Mouse (Mus musculus) fibroblast of lung, adult 2 months (primary cell): ENCODE data around the gene Prss28.

Experiments
- DNase-seq: peaks from one replicate; pipeline ENCODE4 v3.0.0-alpha.2; 2011; ENCODE audit warnings: low read depth

Prss28 gene

DNA sequence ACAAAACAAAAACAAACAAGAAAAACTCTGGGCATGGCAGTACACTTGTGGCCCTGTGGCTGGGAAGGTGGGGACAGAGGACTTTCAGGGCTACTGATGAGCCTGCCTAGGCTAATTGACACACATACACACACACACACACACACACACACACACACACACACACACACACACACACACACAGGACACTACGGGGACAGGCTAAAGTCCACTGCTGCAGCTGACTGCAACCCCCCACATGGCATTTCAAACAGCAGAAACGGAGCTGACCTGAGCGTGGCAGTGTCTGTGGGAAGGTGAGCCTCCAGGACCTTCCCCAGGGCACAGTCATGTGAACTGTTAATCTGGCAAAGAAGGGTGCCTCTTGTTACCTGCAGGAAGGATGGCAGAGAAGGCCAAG, 33.0 kb downstream of the Prss28 start:
- DNase-seq: no peak

DNA sequence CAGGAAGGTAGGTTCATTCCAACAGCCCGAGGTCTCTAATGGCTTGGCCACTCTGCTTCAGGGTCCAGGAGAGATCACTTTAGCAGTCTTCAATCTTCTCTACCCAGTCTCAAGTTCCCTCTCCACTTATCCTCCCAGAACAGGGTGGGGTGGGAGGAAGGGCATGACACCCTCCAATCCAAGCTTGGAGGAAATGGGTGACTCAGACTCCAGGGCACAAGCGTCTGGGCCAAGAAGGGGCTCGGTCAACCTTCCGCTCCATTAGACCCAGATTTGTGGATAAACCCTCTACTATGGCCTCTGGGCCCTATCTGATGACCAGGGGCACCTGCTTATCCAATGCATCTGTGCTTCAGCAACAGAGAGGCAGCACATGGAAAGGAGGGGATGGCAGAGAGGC, 37.0 kb downstream of the Prss28 start, which contains the start of gene Tpsab1:
Tpsab1 (minus strand) TSS at position 101 of the 400 bp plus-strand sequence.
- no peak for DNase-seq

DNA sequence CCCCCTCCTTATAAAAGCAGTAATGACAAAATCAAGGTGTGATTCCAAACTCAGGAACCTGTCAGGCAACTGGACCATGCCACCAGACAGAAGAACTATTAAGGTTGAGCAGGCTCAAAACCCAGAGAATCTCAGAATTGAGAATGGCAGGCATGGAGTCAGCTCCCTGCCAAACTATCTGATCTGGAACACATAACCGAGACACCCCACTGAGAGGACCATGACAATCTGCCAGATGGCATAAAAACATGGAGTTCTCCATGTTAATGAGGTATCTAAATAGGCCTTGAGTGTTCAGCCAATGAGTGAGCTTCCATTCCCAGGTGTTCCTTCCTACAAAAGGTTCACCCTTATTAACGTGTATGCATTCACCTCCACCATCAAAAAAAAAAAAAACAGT, 52.8 kb downstream of the Prss28 start:
- DNase-seq: no peak
